In genomic region chr4:44994776-44995175, GRCm38 (mm10) we compare ENCODE assay signal across 1 mouse cellular context.
TF ChIP-seq lines count a peak whose summit lies in the region.

No protein-coding gene starts in this region.

TF ChIP-seq in ES-E14, 5 proteins besides CTCF, POLR2A, EP300 and RAD21:
- TF ChIP-seq HCFC1 (IDR thresholded peaks at IDR 0.05; ENCODE audit: borderline replicate concordance, insufficient read depth, low read length) (no peak), ZNF384 (IDR thresholded peaks at IDR 0.05; ENCODE audit: low read depth, low read length) (no peak), ZC3H11A (IDR thresholded peaks at IDR 0.05; ENCODE audit: borderline replicate concordance, low read depth, low read length) (no peak), MAFK (IDR thresholded peaks at IDR 0.05; ENCODE audit: insufficient read depth, low read depth, low read length) (no peak), CHD2 (IDR thresholded peaks at IDR 0.05; ENCODE audit: low read depth, low read length) (no peak)
TF ChIP-seq in ES-E14: peak in this region for 0.
